Mouse (Mus musculus) bone marrow macrophage, adult 2 months (primary cell): ENCODE results near the gene Trim13.

Experiments
- CTCF ChIP-seq: IDR thresholded peaks from 2 replicates; pipeline ENCODE4 v1.5.1; 2012; ENCODE audit warnings: low read depth, mild to moderate bottlenecking, low read length, moderate library complexity
- POLR2A ChIP-seq: IDR thresholded peaks from 2 replicates; pipeline ENCODE4 v1.6.1; 2012; ENCODE audit warnings: mild to moderate bottlenecking, low read depth, low read length, borderline replicate concordance

- TF ChIP-seq POLR2A (no peak), CTCF (no peak)
Measured at GRCm38 (mm10) chr14:61635969-61636368, 37.9 kb downstream of the Trim13 start.
